Mouse (Mus musculus) forebrain, embryonic 11.5 days (tissue): ENCODE results near the gene Olfr1371. TPM values are rescaled to one million over a fixed set of nuclear protein-coding genes. Genes with fewer than 3 reads are reported as not detected.

ENCODE experiments used
- ATAC-seq: fragments of 200-750 bp; cut with Nextera tagmentation; replicated peaks from 2 replicates; pipeline ENCODE4 v1.8.0; 2017; ENCODE audit warnings: moderate TSS enrichment; ENCODE audit not compliant: low FRiP score
- DNase-seq: peaks from one replicate; pipeline ENCODE4 v3.0.0-alpha.2; 2017; ENCODE audit warnings: low spot score
- H3K27ac ChIP-seq: fragments of 300-500 bp; sonication (generic); 2 replicates; pipeline ENCODE4 v1.5.1; 2014; ENCODE audit warnings: low read depth, low read length
- H3K27me3 ChIP-seq: fragments of 300-500 bp; sonication (generic); 2 replicates; pipeline ENCODE4 v1.6.1; 2014; ENCODE audit warnings: mild to moderate bottlenecking, low read length, mixed read lengths; ENCODE audit not compliant: control insufficient read depth, insufficient read depth
- H3K36me3 ChIP-seq: fragments of 300-500 bp; sonication (generic); 2 replicates; pipeline ENCODE4 v1.6.1; 2014; ENCODE audit warnings: mild to moderate bottlenecking, low read length, moderate library complexity, mixed read lengths; ENCODE audit not compliant: control insufficient read depth, insufficient read depth
- H3K4me1 ChIP-seq: fragments of 300-500 bp; sonication (generic); replicated peaks from 2 replicates; pipeline ENCODE4 v1.6.1; 2014; ENCODE audit warnings: low read length, mixed read lengths; ENCODE audit not compliant: control insufficient read depth, insufficient read depth
- H3K4me2 ChIP-seq: fragments of 300-500 bp; sonication (generic); 2 replicates; pipeline ENCODE4 v1.6.1; 2014; ENCODE audit warnings: low read depth, mild to moderate bottlenecking, low read length, moderate library complexity, mixed read lengths; ENCODE audit not compliant: severe bottlenecking
- H3K4me3 ChIP-seq: fragments of 300-500 bp; sonication (generic); 2 replicates; pipeline ENCODE4 v1.5.1; 2014; ENCODE audit warnings: low read depth, low read length
- H3K9ac ChIP-seq: fragments of 300-500 bp; sonication (generic); 2 replicates; pipeline ENCODE4 v1.6.1; 2014; ENCODE audit warnings: low read length
- H3K9me3 ChIP-seq: fragments of 300-500 bp; sonication (generic); 2 replicates; pipeline ENCODE4 v1.6.1; 2016; ENCODE audit warnings: low read length, mixed read lengths; ENCODE audit not compliant: control insufficient read depth
- WGBS: fragments of 180-500 bp; shearing (Covaris S2); extraction: QIAGEN DNeasy Blood & Tissue Kit; methylation state at CpG from one replicate; pipeline ENCODE4 v1.1.7; 2014; 5-methylcytosine and 5-hydroxymethylcytosine counted together
- polyA plus RNA-seq: library from polyadenylated mRNA; unstranded; fragments of >200 nt; fragmentation: Nextera tagmentation; extraction: Ambion mirVana; gene quantifications from 2 replicates; pipeline ENCODE4 v1.2.1, GENCODE M21; 2014

The Olfr1371 gene
- polyA plus RNA-seq, 1 experiment from 2014 or later: not detected

- DNase-seq: peak; percentile 42
- Histone ChIP-seq H3K9ac (no peak overlapping the region), H3K27me3 (no peaks in the 10 kb centered on the region), H3K4me1 (no peaks in the 10 kb centered on the region), H3K4me3 (no peak overlapping the region), H3K4me2 (no peak overlapping the region), H3K27ac (no peak overlapping the region), H3K36me3 (no peaks in the 10 kb centered on the region), H3K9me3 (no peaks in the 10 kb centered on the region)
- no peak for ATAC-seq
- WGBS: 78% methylated on average over 5 of the region's 5 CpGs
These were observed 38.0 kb upstream of the Olfr1371 start for GRCm38 (mm10) chr11:52251770-52252169.

- H3K36me3 ChIP-seq: no peaks in the 10 kb centered on the region; the same call in 1 of the 2 replicates
- no peak for ATAC-seq
These were observed 35.7 kb upstream of the Olfr1371 start for GRCm38 (mm10) chr11:52249452-52249851.

GRCm38 (mm10) chr11:52240898-52241542 is 27.2 kb upstream of the Olfr1371 start:
- Histone ChIP-seq H3K27ac (no peak overlapping the region), H3K9ac (no peak overlapping the region), H3K36me3 (peaks cover 9% of the 10 kb centered on the region; the same call in 1 of the 2 replicates), H3K4me3 (no peak overlapping the region), H3K9me3 (no peaks in the 10 kb centered on the region), H3K4me2 (no peak overlapping the region), H3K4me1 (no peaks in the 10 kb centered on the region), H3K27me3 (no peaks in the 10 kb centered on the region)
- ATAC-seq (no peak), DNase-seq (no peak)
- WGBS: 92% methylated on average over 4 of the region's 4 CpGs

More at GRCm38 (mm10) chr11:52249452-52249851, 35.7 kb upstream of the Olfr1371 start:
- H3K4me1 ChIP-seq: no peaks in the 10 kb centered on the region
- H3K9ac ChIP-seq: no peak overlapping the region
- 91% methylated on average over 2 of the region's 2 CpGs for WGBS
- H3K4me2 ChIP-seq: no peak overlapping the region
- H3K9me3 ChIP-seq: no peaks in the 10 kb centered on the region
- no peak overlapping the region for H3K4me3 ChIP-seq
- no peaks in the 10 kb centered on the region for H3K27me3 ChIP-seq
- DNase-seq: peak; percentile 29
- no peak overlapping the region for H3K27ac ChIP-seq

GRCm38 (mm10) chr11:52234509-52234908 is 20.7 kb upstream of the Olfr1371 start:
- ATAC-seq: no peak

GRCm38 (mm10) chr11:52233906-52234305 is 20.1 kb upstream of the Olfr1371 start:
- Histone ChIP-seq H3K9me3 (no peaks in the 10 kb centered on the region), H3K27me3 (no peaks in the 10 kb centered on the region), H3K4me2 (no peak overlapping the region), H3K9ac (no peak overlapping the region), H3K4me1 (0 out of 2 replicates have a peak, but pooled peaks cover 2% of the 10 kb centered on the region), H3K27ac (no peak overlapping the region), H3K4me3 (0 out of 2 replicates have a peak overlapping the region, but pooled peaks have one; percentile 99), H3K36me3 (peaks cover 6% of the 10 kb centered on the region; the same call in 1 of the 2 replicates)
- DNase-seq (no peak), ATAC-seq (no peak)
- 93% methylated on average over 1 of the region's 1 CpGs for WGBS

More at GRCm38 (mm10) chr11:52234509-52234908, 20.7 kb upstream of the Olfr1371 start:
- no peaks in the 10 kb centered on the region for H3K9me3 ChIP-seq
- H3K27me3 ChIP-seq: no peaks in the 10 kb centered on the region
- DNase-seq: no peak
- H3K4me2 ChIP-seq: no peak overlapping the region
- peaks cover 6% of the 10 kb centered on the region; the same call in 1 of the 2 replicates for H3K36me3 ChIP-seq
- no peak overlapping the region for H3K4me3 ChIP-seq
- no peak overlapping the region for H3K27ac ChIP-seq
- 0 out of 2 replicates have a peak, but pooled peaks cover 2% of the 10 kb centered on the region for H3K4me1 ChIP-seq
- no peak overlapping the region for H3K9ac ChIP-seq

- no peak overlapping the region for H3K27ac ChIP-seq
- no peaks in the 10 kb centered on the region for H3K27me3 ChIP-seq
- H3K9ac ChIP-seq: no peak overlapping the region
- DNase-seq: no peak
- H3K36me3 ChIP-seq: peaks cover 6% of the 10 kb centered on the region; the same call in 1 of the 2 replicates
- H3K4me2 ChIP-seq: peak overlapping the region; percentile 90
- H3K4me3 ChIP-seq: peak overlapping the region; percentile 99
- H3K9me3 ChIP-seq: no peaks in the 10 kb centered on the region
- no peak for ATAC-seq
- H3K4me1 ChIP-seq: 0 out of 2 replicates have a peak, but pooled peaks cover 2% of the 10 kb centered on the region
- 38% methylated on average over 3 of the region's 3 CpGs for WGBS
These were observed 19.4 kb upstream of the Olfr1371 start for GRCm38 (mm10) chr11:52233043-52233653.

GRCm38 (mm10) chr11:52231606-52232541 is 18.1 kb upstream of the Olfr1371 start, which contains the start of gene Skp1a:
Gene Skp1a, plus strand, starts transcription at chr11:52231995.
- DNase-seq (peak; percentile 97), ATAC-seq (peak; percentile 92)
- peak within 1 kb of the TSS; percentile 99 for H3K4me3 ChIP-seq
- peak within 1 kb of the TSS; percentile 90 for H3K4me2 ChIP-seq
- under 1% methylated on average over 87 of the region's 87 CpGs for WGBS
- peak within 1 kb of the TSS; percentile 97 for H3K27ac ChIP-seq
- no peaks in the 10 kb centered on the region for H3K36me3 ChIP-seq
- 0 out of 2 replicates have a peak, but pooled peaks cover 2% of the 10 kb centered on the region for H3K4me1 ChIP-seq
- H3K9me3 ChIP-seq: no peaks in the 10 kb centered on the region
- H3K27me3 ChIP-seq: no peaks in the 10 kb centered on the region
- peak within 1 kb of the TSS; percentile 99 for H3K9ac ChIP-seq

GRCm38 (mm10) chr11:52230694-52231093 is 16.9 kb upstream of the Olfr1371 start:
- peak overlapping the region; percentile 90; the same call in 1 of the 2 replicates for H3K4me2 ChIP-seq
- ATAC-seq: no peak
- H3K9ac ChIP-seq: peak overlapping the region; percentile 99; the same call in 1 of the 2 replicates
- no peaks in the 10 kb centered on the region for H3K36me3 ChIP-seq
- H3K27me3 ChIP-seq: no peaks in the 10 kb centered on the region
- no peaks in the 10 kb centered on the region for H3K9me3 ChIP-seq
- no peak overlapping the region for H3K27ac ChIP-seq
- 63% methylated on average over 5 of the region's 5 CpGs for WGBS
- 0 out of 2 replicates have a peak, but pooled peaks cover 2% of the 10 kb centered on the region for H3K4me1 ChIP-seq
- H3K4me3 ChIP-seq: no peak overlapping the region
- no peak for DNase-seq
